Mouse (Mus musculus) heart, adult 8-10 months (tissue): ENCODE measurements around the gene Gpatch2. TPM values are rescaled to one million over a fixed set of nuclear protein-coding genes. Genes with fewer than 3 reads are reported as not detected.

Experiments used
- DNase-seq: peaks from one replicate; pipeline ENCODE4 v3.0.0; 2022; ENCODE audit warnings: low spot score
- total RNA-seq, 4 experiments: library from RNA; stranded (reverse); gene quantifications; 2 replicates each; pipeline ENCODE4 v1.2.4; 2022

The Gpatch2 gene
- total RNA-seq, 4 experiments from 2014 or later: 9.3 to 10.5 (median 9.9) TPM

DNA sequence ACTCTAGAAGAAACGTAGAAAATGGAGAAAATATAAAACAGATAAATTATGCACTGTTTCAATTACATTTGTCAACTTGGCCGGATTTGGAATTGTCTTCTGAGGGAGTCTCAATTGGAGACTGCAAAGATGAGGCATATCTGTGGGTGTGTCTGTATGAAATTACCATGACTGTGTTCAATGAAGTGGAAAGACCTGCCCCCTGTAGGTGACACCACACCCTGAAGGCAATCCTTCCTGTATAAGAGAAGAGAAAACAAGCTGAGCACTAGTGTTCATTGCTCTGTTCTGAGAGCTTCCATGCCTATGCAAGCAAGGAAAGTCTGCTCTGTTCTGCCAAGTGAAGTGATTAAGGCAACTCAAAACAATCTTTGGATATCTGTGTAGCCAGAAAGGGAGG, 153.7 kb downstream of the Gpatch2 start:
- DNase-seq: no peak

DNA sequence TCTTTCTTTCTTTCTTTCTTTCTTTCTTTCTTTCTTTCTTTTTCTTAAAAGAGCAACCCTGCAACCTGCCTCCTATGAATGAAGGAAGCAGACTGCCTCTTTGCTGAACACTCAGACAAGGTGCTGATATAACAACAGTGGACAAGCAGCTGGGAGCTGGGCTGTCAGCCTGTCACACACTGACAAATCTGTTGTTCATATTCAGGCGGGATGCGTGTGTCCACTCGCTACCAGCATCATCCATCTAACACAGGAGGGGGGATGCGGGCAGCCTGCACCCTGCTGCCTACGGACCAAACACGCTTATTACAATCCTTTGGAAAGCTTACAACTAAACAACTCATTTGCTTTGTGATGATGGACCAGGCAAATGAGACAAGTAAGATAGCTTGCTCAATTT, 158.2 kb downstream of the Gpatch2 start:
- DNase-seq: no peak

DNA sequence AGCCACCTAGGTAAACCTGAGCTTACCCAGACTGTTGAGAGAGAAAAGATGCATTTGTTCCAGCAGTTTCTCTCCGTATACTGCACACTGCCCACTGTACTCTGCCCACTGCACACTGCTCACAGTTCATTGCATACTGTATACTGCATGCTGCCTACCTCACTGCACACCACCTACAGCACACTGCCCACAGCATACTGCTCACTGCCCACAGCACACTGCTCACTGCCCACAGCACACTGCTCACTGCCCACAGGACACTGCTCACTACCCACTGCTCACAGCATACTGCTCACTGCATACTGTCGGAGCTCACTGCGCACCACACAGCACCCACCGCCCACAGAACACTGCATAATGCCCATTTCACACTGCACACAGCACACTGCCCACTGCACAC, 159.1 kb downstream of the Gpatch2 start:
- no peak for DNase-seq

DNA sequence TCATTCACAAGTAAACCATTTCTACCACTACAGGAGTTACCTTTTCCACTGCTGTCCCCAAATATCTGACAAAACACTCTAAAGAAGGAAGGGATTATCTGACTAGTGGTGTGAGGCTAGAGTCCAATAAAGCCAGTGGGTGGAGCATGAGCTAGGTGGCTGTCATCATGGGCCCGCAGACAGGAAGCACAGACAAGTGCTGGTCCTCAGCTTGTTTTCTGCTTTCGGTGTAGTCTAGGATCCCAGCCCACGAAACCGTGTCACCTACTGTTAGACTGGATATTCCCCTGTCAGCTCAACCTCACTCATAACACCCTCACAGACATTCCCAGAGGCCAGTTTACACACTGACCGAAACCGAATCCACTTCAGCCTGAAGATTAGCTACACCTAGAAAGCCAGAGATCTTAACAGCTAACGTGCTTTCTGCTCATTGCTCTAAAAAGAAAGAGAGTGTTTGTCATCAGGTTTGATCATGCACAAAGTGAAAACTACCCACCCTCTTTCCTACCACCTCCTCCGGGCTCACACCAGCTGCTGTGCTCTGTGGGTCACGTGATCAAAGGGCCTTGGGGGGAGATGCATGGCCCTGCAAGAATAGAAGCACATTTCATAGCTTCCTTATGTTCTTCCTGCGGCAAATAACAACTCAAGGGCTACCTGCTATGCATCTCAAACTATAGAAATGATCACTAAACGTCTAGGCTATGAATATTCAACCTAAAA, 161.8 kb downstream of the Gpatch2 start:
- no peak for DNase-seq

DNA sequence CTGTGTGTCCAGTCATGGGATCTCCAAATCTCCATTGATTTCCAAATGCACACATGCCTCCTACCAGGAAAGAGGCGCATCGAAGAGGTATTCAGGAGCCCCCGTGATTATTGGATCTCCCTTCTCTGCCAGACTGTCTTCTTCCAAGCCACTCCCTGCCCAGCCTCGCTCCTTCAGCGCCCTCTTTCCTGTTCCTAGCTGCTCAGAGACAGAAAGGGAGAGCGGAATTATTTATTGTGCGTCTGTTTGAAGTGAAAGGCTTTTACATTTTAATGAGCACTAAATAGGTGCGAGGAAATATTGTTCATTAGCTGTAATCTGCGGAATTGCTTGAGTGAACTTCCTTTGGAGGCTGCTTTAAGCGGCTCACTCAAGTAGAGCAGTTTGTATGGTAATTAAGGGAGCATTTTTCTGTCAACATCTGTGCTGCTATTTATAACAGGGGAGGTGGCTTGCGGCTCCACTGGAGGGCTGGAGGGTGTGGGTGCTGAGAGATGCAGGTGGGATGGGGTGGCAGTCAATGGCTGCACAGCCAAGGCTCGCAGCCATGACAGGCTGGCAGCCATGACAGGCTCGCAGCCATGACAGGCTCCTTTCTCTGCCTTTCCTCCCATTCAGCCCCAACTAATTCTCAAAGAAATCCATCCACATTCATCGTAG, 162.7 kb downstream of the Gpatch2 start:
- DNase-seq: no peak

DNA sequence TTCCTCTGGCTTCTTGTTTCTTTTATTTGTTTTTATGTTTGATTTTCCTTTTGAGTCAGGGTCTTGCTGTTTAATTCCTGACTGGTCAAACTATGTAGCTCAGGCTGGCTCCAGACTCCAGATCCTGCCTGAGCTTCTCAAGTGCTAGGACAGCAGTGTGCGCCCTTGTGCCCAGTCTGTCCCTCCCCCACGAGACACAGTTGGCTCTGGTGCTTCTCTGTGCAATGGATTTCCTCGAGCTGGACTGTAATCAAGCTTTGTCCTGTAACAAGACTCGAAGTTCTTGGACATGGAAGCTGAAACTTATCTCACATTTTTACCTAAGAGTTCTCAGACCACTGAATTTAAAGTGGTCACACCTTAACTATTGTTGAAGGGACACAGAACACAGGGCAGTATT, 174.2 kb downstream of the Gpatch2 start:
- DNase-seq: no peak

DNA sequence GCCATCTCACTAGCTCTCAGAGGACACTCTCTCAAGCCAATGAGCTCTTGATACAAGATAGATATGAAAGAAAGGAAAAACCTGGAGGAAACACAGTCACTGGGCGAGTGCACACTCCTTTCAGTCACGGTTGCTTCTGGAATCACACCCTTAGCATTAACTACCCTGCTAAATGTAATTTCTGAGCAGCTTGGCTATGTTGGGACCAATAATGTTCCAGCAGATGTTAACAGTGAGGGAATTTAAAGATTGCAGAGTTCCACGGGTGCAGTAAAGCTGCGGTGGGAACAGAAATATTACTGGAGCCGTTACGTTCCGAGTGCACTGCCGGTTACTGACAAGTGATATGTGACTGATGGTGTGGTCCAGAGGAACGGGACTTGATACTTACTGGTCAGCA, 185.5 kb downstream of the Gpatch2 start:
- no peak for DNase-seq

Other genes starting within 250 kb of the Gpatch2 start
- not detected for gene D1Pas1, start 248.1 kb upstream of the Gpatch2 start, total RNA-seq
- gene Spata17, start within 50 bp of the Gpatch2 start, total RNA-seq: under 1 TPM; 0.52 to 0.95 (median 0.67) TPM